In the genomic region with DNA sequence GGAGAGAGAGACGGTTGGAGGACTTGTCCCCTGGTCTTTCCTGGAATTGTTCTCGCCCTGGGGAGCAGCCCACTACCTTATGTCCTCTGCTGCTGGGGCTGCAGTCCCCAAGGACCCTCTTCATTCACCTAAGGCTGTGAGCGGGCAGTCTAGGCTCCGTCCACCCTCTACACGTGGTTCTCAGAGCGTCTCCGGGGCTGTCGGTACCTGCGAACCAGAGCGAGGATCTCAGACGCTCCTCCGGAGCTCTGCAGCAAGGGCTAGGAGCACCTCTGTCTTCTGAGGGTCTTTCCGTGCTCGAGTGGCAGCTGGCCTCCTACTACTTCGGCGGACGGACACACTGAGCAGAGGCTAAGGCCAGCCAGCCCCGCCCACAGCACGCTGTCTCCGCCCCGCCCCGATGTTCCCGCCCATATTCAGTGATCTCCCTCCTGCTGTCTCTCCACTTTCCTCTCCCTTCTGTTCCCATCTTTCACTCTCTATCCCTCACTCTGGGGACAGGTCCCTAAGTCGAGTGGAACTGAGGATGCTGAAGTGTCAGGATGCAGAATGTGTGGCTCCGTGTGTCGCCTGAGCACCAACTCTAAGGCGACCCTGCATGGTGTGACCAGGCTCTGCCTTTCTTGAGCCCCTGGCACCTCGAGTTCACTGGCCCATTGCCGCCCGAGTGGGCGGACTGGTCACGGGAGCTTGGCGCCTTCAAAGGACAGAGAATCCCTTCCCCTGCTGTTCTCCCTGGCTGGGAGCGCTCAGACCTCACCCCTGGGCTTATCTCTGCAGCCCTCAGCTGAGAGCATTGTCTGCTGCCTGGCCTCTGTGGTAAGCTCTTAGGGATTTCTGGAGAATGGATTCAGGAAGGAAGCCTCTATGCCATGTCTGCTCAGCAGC, we compare ENCODE assay signal across 8 mouse cellular contexts. TPM values are rescaled to one million over a fixed set of nuclear protein-coding genes. Genes with fewer than 3 reads are reported as not detected.
DNase-seq lines count a peak whose midpoint lies in the region; ATAC-seq lines count a peak whose summit lies in the region.

A gene (minus strand): TSS at position 350 of the 888 bp plus-strand sequence.

- no peaks in the 10 kb centered on the region for H3K9me3 ChIP-seq in intestine, embryonic 15.5 days
- no peaks in the 10 kb centered on the region for H3K9me3 ChIP-seq in liver, embryonic 16.5 days (replicated peaks; ENCODE audit: control insufficient read depth, low read length)

- H3K9ac ChIP-seq in intestine, embryonic 15.5 days = peak within 1 kb of the TSS; percentile 61
- peak within 1 kb of the TSS; percentile 79 for H3K9ac ChIP-seq in liver, embryonic 16.5 days (ENCODE audit: low read depth, low read length)

- H3K4me1 ChIP-seq in intestine, embryonic 15.5 days (replicated peaks) = peaks cover 15% of the 10 kb centered on the region; the same call in 1 of the 2 replicates
- H3K4me1 ChIP-seq in liver, embryonic 16.5 days (ENCODE audit: control insufficient read depth, low read depth, low read length) = peaks cover 29% of the 10 kb centered on the region

- DNase-seq in thymus, postnatal 14 days = peak; percentile 20
- no peak for DNase-seq in thymus, postnatal 0 days (ENCODE audit: low spot score)
- DNase-seq in gastrocnemius, postnatal 25 days = peak; percentile 72
- peak; percentile 20 to 23 for DNase-seq in natural killer cell, adult 2 months (ENCODE audit: low spot score in 2 of 2)

- no peaks in the 10 kb centered on the region for H3K36me3 ChIP-seq in intestine, embryonic 15.5 days
- 0 out of 2 replicates have a peak, but pooled peaks cover 3% of the 10 kb centered on the region for H3K36me3 ChIP-seq in liver, embryonic 16.5 days (ENCODE audit: control insufficient read depth, insufficient read depth)

- H3K27me3 ChIP-seq in intestine, embryonic 15.5 days (replicated peaks) = no peaks in the 10 kb centered on the region
- H3K27me3 ChIP-seq in liver, embryonic 16.5 days (ENCODE audit: control insufficient read depth, insufficient read depth, low read depth, low read length) = peaks cover 8% of the 10 kb centered on the region

- H3K4me2 ChIP-seq in intestine, embryonic 15.5 days (replicated peaks) = peak within 1 kb of the TSS; percentile 97
- peak within 1 kb of the TSS; percentile 89 for H3K4me2 ChIP-seq in liver, embryonic 16.5 days (ENCODE audit: low read depth, low read length)

- peak within 1 kb of the TSS; percentile 52 for H3K4me3 ChIP-seq in intestine, embryonic 15.5 days (replicated peaks)
- H3K4me3 ChIP-seq in liver, embryonic 16.5 days (ENCODE audit: low read depth, low read length) = peak within 1 kb of the TSS; percentile 68

- under 1% methylated on average over 34 of the region's 34 CpGs for WGBS in intestine, embryonic 15.5 days
- under 1% methylated on average over 34 of the region's 34 CpGs for WGBS in liver, embryonic 16.5 days (ENCODE audit: insufficient replicate concordance)

- no peak within 1 kb of the TSS for H3K27ac ChIP-seq in intestine, embryonic 15.5 days
- H3K27ac ChIP-seq in liver, embryonic 16.5 days (ENCODE audit: low read length) = peak within 1 kb of the TSS; percentile 47

- peak; percentile 79 for ATAC-seq in common myeloid progenitor, adult 5-6 weeks (replicated peaks; ENCODE audit: low read depth, poor library complexity, severe bottlenecking)
- peak; percentile 96 for ATAC-seq in intestine, embryonic 15.5 days
- ATAC-seq in liver, embryonic 16.5 days (ENCODE audit: low read depth) = peak; percentile 93
- ATAC-seq in activated CD4-positive, CD25-positive, alpha-beta regulatory T cell, adult 4 months = no peak

RNA-seq across cellular contexts. Expression of the gene that starts here (rescaled TPM):
- 0.07 and 0.21 TPM in 2 replicates for polyA plus RNA-seq in thymus, postnatal 0 days (2015; fragmentation: Nextera tagmentation; extraction: Ambion mirVana)
- 0.46 TPM in 1 of 2 replicates, not detected in the other for total RNA-seq in common myeloid progenitor, adult 5-6 weeks (2017)
- total RNA-seq in gastrocnemius, postnatal 25 days (2021) = 1 to 10 TPM; 2.1 to 2.3 TPM
- 2.6 and 2.7 TPM in 2 replicates for polyA plus RNA-seq in intestine, embryonic 15.5 days (2015; fragmentation: Nextera tagmentation; extraction: Ambion mirVana)
- polyA plus RNA-seq in liver, embryonic 16.5 days (2015; fragmentation: Nextera tagmentation; extraction: Ambion mirVana) = 5.8 and 7.0 TPM in 2 replicates
- not detected for polyA plus RNA-seq in activated CD4-positive, CD25-positive, alpha-beta regulatory T cell, adult 4 months (2017; shearing (Covaris generic))

Comparison
In these comparisons a context has a peak if more than half of its experiments do, and no peak if none do; other contexts are left out.
1. Peak in ATAC-seq in common myeloid progenitor, adult 5-6 weeks; RNA of the gene not detected or under 1 TPM.